Mouse (Mus musculus) frontal cortex, adult 2 months (tissue): Measurements from ENCODE around the gene Rdh5. TPM values are rescaled to one million over a fixed set of nuclear protein-coding genes. Genes with fewer than 3 reads are reported as not detected.

Source experiments
- DNase-seq, 2 experiments: peaks; one replicate each; pipeline ENCODE4 v3.0.0; 2022; ENCODE audit warnings: low spot score in 1 of 2; ENCODE audit errors: extremely low spot score in 1 of 2
- polyA plus RNA-seq: library from polyadenylated mRNA; depleted of rRNA; stranded (reverse); fragments of >200 nt; gene quantifications from 2 replicates; pipeline ENCODE4 v1.2.3, GENCODE M21; 2012

Rdh5 gene
- polyA plus RNA-seq, 1 experiment = 12.3 TPM

GRCm38 (mm10) chr10:128931441-128931840, 8.8 kb upstream of the Rdh5 start:
- DNase-seq = no peak

GRCm38 (mm10) chr10:128929638-128930378, 7.1 kb upstream of the Rdh5 start:
- DNase-seq = no peak

GRCm38 (mm10) chr10:128928356-128928755, 5.7 kb upstream of the Rdh5 start:
- no peak for DNase-seq

GRCm38 (mm10) chr10:128923935-128924334, 1.2 kb upstream of the Rdh5 start, which contains the start of gene Bloc1s1:
TSS of gene Bloc1s1 (minus strand) at chr10:128924035.
- DNase-seq = no peak

- DNase-seq = peak; percentile 90 to 96
Measured at GRCm38 (mm10) chr10:128923013-128923691, 464 bp upstream of the Rdh5 start.

- DNase-seq = peak in 1 of 2 experiments; percentile 51
Measured at GRCm38 (mm10) chr10:128921883-128922821, 536 bp downstream of the Rdh5 start.

DNA sequence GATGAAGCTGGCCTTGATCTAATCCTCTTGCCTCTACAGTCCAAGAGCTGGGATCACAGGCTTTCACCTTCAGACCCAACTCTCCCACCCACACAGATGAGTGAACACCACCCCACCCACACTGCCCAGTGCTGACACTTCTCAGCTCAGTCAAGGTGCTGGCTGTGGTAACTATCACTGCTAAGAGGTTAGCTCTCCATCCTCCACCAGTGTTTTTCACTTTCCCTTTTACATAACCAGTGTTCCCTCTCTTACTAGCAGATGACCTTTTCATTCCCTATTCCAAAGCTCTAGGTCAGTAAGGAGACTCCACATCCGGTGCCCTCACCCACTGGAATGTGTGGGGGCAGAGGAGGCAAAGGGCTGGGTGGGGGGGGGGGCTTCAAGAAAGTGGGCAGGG, 1.4 kb downstream of the Rdh5 start:
- DNase-seq = no peak

- DNase-seq = no peak
Measured at GRCm38 (mm10) chr10:128920736-128921161, 1.9 kb downstream of the Rdh5 start.

GRCm38 (mm10) chr10:128919966-128920365, 2.7 kb downstream of the Rdh5 start:
- DNase-seq = no peak

DNA sequence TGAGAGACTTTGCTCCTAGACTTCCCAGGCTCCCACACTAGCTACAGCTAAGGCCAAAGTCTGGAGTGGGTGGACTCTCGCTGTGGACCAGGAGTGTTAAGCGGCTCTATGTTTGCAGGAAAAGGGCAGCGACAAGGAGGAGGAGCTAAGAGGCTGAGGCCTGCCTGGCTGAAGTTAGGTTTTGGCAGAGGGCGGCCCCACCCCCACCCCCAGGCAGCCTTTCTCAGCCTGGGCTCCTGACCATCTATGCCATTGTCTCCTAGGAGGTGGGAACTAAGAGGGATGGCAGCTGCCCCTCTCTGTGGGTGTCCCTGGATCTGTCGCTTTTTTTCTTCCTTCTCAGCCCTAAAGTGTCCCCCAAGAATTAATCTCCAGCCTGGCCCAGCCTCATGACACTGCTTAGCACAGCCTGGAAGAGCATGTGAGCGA, 3.5 kb downstream of the Rdh5 start:
- peak in 1 of 2 experiments; percentile 50 for DNase-seq

DNA sequence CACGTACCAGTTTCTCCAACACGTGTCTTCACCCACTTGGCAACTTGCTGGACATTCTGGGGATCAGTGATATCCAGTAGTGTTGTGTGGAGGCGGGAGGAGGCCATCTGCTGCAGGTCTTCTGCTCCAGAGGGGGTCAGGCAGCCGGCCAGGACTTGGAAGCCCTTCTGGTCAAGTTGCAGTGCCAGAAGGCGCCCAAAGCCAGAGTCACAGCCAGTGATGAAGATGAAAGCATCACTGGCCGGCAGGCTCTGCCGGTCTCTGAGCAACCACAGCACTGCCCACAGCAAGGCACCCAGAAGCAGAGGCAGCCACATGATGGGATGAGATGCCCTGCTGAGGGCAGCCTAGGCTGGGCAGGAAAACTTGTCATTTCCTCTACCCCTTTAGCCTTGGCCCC, 4.4 kb downstream of the Rdh5 start:
- peak in 1 of 2 experiments; percentile 46 for DNase-seq

DNA sequence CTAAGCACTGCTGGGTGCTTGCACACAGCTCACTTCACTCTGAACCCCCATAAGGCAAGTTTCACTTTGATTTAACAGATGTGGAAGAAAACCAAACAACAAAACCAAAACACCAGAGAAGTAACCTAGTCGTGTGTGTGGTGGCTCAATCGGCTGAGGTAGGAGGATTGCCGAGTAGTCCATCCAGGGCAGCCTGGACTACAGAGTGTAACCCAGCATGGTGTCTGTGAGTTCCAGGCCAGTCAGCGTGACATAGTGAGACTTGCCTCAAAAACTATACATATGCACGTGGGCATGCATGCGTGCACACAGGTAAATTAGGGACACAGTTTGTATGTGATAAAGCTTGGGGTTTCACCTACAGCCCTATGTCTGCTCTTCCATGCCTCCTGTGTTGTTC, 5.3 kb downstream of the Rdh5 start:
- DNase-seq = no peak

DNA sequence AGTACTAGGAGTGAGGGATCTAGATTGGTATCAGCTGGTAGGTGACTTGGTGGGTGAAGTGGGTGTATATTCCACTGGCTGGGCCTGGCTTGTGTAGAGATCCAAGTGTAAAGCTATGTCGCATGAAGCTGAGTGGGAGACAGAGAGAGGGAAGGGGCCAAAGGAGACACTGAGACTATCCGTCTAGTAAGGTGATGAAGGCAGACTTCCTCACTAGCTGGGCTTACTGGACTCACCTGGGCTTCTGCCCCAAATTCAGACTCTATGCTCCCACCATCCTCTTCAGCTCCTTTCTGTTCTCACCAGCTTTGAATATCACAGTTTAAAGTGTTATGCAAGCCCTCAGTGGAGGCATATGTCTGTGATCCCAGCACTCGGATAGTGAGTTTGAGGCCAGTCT, 6.0 kb downstream of the Rdh5 start:
- no peak for DNase-seq

DNA sequence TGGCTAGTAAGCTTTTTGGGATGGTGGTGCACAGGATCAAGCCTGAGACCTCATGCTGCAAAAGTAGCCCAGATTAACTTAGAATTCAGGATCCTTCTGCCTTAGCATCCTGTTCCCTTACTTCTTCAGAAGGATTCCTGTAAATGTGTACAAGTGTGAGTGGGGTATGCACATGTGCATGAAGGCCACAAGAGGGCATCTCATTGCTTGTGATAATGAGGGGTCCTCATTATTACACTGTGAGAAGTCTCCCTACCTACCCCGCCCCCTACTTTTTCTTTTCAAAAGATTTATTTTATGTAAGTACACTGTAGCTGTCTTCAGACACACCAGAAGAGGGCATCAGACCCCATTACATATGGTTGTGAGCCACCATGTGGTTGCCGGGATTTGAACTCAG, 7.1 kb downstream of the Rdh5 start:
- DNase-seq = no peak

DNA sequence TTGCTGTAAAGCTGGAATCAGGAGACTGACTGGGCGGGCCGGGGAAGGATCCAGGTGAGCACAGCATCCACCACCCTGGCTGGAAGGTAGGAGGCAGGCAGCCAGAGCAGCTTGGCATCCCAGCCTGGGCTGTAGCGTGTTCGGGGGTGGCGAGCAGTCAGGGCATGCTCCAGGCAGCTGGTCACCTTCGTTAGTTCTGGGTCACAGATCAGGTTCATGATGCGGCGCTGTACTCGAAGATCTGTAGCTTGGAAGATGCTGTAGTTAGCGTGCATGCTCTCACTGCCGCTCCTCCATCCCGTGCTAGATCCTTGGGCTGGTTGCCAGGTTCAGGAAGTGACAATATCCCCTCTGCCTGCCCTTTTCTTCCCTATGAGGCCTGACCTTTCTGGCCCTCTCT, 9.0 kb downstream of the Rdh5 start:
- DNase-seq = no peak

- peak; percentile 78 to 97 for DNase-seq
Measured at GRCm38 (mm10) chr10:128913219-128913618, 9.5 kb downstream of the Rdh5 start.

DNA sequence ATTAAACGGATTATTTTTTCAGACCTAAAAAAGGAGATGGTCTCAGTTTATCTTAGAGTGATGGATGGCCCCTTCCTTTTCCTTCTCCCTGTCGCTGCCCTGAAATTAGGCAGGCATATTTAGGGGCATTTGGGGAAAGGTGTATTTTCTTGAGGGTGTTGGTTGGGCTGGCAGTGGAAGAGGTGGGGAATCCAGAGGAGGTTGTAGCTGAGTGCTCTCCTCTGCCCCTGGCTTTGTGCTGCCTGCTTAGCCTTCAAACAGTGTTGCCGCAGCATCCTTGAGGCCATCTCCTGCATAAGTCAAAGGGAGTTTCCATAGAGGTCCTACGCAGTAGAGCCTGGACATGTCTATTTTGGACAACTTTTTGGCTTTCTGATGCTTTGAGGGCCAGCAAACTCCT, 9.9 kb downstream of the Rdh5 start:
- DNase-seq = no peak

DNA sequence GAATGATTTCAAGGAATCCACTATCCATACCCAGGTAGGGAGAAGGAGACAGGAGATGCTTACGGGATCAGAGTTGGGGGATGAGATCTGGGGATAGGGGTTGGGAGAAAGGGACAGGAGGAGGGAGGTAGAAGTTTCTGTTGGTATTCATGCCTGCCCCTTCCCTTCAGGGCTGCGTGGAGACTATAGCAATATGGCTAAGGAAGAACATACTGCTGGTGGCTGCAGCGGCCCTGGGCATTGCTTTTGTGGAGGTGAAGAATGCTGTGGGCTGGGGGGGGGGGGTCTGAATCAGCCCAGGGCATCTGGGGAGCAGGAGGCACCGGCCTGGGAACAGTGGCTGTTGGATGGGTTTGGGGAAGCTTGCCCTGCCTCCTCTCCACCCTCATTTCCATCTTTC, 10.4 kb downstream of the Rdh5 start:
- no peak for DNase-seq

GRCm38 (mm10) chr10:128911430-128911829, 11.3 kb downstream of the Rdh5 start:
- DNase-seq = no peak

- no peak for DNase-seq
Measured at GRCm38 (mm10) chr10:128910066-128910841, 12.4 kb downstream of the Rdh5 start.
